Mouse (Mus musculus): ENCODE results near the gene Chd8.

DNA sequence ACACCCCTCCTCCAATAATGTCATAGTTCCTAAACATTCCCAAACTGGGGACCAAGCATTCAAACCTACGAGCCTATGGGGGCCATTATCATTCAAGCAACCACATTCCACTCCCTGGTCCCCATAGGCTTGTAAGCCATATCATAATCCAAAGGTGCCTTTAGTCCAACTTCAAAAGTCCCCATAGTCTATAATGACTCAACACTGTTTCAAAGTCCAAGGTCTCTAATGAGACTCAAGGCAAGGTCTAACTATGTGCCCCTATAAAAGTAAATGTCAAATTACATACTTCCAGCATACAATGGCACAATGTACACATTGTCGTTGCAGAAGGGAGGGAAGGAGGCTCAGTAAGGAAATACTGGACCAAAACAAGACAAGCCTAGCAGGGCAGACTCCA is 102.6 kb downstream of the Chd8 start:
- TF ChIP-seq JUND (conservative IDR thresholded peaks at IDR 0.05; ENCODE audit: low read depth, low read length) (no peak), CTCF (conservative IDR thresholded peaks at IDR 0.05 in 1 of 2, IDR thresholded peaks at IDR 0.05 in 1 of 2; ENCODE audit: low read depth in 2 of 2, low read length in 2 of 2) (no peak), EP300 (IDR thresholded peaks at IDR 0.05; ENCODE audit: low read length) (no peak), HCFC1 (IDR thresholded peaks at IDR 0.05; ENCODE audit: low read depth, low read length) (no peak), POLR2A (IDR thresholded peaks at IDR 0.05; ENCODE audit: low read depth, low read length) (no peak), IRF4 (IDR thresholded peaks at IDR 0.05; ENCODE audit: low read depth, low read length) (no peak), USF1 (IDR thresholded peaks at IDR 0.05; ENCODE audit: low read depth, low read length) (no peak), TCF12 (IDR thresholded peaks at IDR 0.05; ENCODE audit: low read depth, low read length) (no peak)

Measured in CH12.LX (cell line).